18 mouse cellular contexts compared by ENCODE assay signal in genomic region chr6:84419691-84420090, GRCm38 (mm10).
DNase-seq lines count a peak whose midpoint lies in the region; TF ChIP-seq lines count a peak whose summit lies in the region.
"Had no signal": no experiment of that assay in that cellular context is flagged by ENCODE, and none has a peak within 500 bp of the region (broad histone marks: within the 10 kb centered on the region; RNA-seq: fewer than 3 reads in every experiment).

No protein-coding gene starts in this region.

- DNase-seq in cerebellum, postnatal 10 days: peak; percentile 34 to 54
- DNase-seq in cerebellum, adult 2 months: no peak
- peak; percentile 24 for DNase-seq in gastrocnemius, postnatal 25 days
- DNase-seq in gastrocnemius, postnatal 10 days: no peak
- DNase-seq in adipocyte (ENCODE audit: low spot score): peak; percentile 72
- no peak for DNase-seq in embryonic facial prominence, embryonic 10.5 days (ENCODE audit: low spot score)
- no peak for DNase-seq in spleen, postnatal 10 days (ENCODE audit: low spot score in 2 of 2)
- DNase-seq in ovary, adult 18-20 months (ENCODE audit: low spot score): no peak
- DNase-seq: adrenal gland, postnatal 14 days; adrenal gland, postnatal 36 days; cerebellum, adult 11-12 months; cerebellum, adult 8-10 months; cerebellum, adult 9-11 months had no signal

- H3K9me3 ChIP-seq in embryonic facial prominence, embryonic 10.5 days: no peaks in the 10 kb centered on the region
- H3K9me3 ChIP-seq: embryonic facial prominence, embryonic 13.5 days; embryonic facial prominence, embryonic 15.5 days; forebrain, embryonic 10.5 days; forebrain, embryonic 12.5 days had no signal

- H3K27me3 ChIP-seq in cerebellum, adult 2 months (ENCODE audit: control insufficient read depth, insufficient read depth, low read length): no peaks in the 10 kb centered on the region
- no peaks in the 10 kb centered on the region for H3K27me3 ChIP-seq in embryonic facial prominence, embryonic 10.5 days (replicated peaks; ENCODE audit: low read depth, poor library complexity, severe bottlenecking)
- H3K27me3 ChIP-seq: embryonic facial prominence, embryonic 13.5 days; embryonic facial prominence, embryonic 15.5 days; forebrain, embryonic 12.5 days had no signal

- 18% methylated on average over 2 of the region's 2 CpGs for WGBS in cerebellum, adult 2 months
- 80% methylated on average over 2 of the region's 2 CpGs for WGBS in embryonic facial prominence, embryonic 10.5 days

- no peak overlapping the region for H3K4me3 ChIP-seq in cerebellum, adult 2 months (replicated peaks; ENCODE audit: insufficient read depth, low read depth, low read length)
- no peak overlapping the region for H3K4me3 ChIP-seq in embryonic facial prominence, embryonic 10.5 days
- H3K4me3 ChIP-seq: embryonic facial prominence, embryonic 13.5 days; embryonic facial prominence, embryonic 15.5 days; erythroblast, embryonic 14.5 days; forebrain, embryonic 10.5 days; forebrain, embryonic 12.5 days had no signal

- no peaks in the 10 kb centered on the region for H3K4me1 ChIP-seq in cerebellum, adult 2 months (ENCODE audit: control insufficient read depth, insufficient read depth, low read length)
- H3K4me1 ChIP-seq in embryonic facial prominence, embryonic 10.5 days: peaks cover 29% of the 10 kb centered on the region
- H3K4me1 ChIP-seq: forebrain, embryonic 12.5 days had no signal

- H3K36me3 ChIP-seq in embryonic facial prominence, embryonic 10.5 days (replicated peaks): no peaks in the 10 kb centered on the region
- H3K36me3 ChIP-seq: embryonic facial prominence, embryonic 13.5 days; embryonic facial prominence, embryonic 15.5 days; forebrain, embryonic 10.5 days; forebrain, embryonic 12.5 days had no signal

- H3K27ac ChIP-seq in cerebellum, adult 2 months (ENCODE audit: insufficient read depth, low read length): no peak overlapping the region
- 0 out of 2 replicates have a peak overlapping the region, but pooled peaks have one; percentile 1 for H3K27ac ChIP-seq in embryonic facial prominence, embryonic 10.5 days (replicated peaks)
- H3K27ac ChIP-seq: embryonic facial prominence, embryonic 13.5 days; embryonic facial prominence, embryonic 15.5 days; forebrain, embryonic 10.5 days; forebrain, embryonic 12.5 days had no signal

- TF ChIP-seq CTCF in cerebellum, adult 2 months (IDR thresholded peaks at IDR 0.05; ENCODE audit: borderline replicate concordance, insufficient read depth, low read depth, low read length): no peak

- no peak for TF ChIP-seq POLR2A in cerebellum, adult 2 months (IDR thresholded peaks at IDR 0.05; ENCODE audit: borderline replicate concordance, insufficient read depth, low read length)

Comparison
In these comparisons a context has a peak if more than half of its experiments do, and no peak if none do; other contexts are left out.
1. DNase-seq: peak in cerebellum, postnatal 10 days (2 of 2), gastrocnemius, postnatal 25 days (single experiment) and adipocyte (single experiment); none in cerebellum, adult 2 months (0 of 2), gastrocnemius, postnatal 10 days (single experiment), embryonic facial prominence, embryonic 10.5 days (single experiment), spleen, postnatal 10 days (0 of 2) and ovary, adult 18-20 months (single experiment).